Mouse (Mus musculus): ENCODE data around the gene Pik3c2g. TPM values are rescaled to one million over a fixed set of nuclear protein-coding genes. Genes with fewer than 3 reads are reported as not detected.

The Pik3c2g gene
- total RNA-seq, 2 experiments from 2014 or later = not detected

GRCm38 (mm10) chr6:139735708-139736626, 148.9 kb downstream of the Pik3c2g start:
- DNase-seq = no peak

DNA sequence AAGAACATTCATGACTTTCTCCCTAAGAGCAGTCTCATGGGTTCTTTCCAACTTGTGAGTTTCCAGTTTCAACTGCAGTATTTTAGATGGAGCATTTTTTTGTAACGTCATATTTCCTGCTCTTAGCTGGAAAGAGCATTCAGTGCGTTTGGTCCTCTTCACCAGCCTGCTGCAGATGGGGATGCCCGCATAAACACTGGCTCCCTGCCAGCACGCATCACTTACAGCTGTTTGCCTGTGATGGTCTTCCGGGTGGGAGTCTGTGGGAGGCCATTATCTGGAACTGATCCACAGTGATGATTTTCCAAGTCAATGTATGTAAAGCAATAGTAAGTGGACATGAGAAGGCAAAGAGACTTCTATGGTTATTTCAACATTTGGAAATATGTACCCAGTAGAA, 151.3 kb downstream of the Pik3c2g start:
- DNase-seq = no peak

- DNase-seq = no peak
These were observed 155.8 kb downstream of the Pik3c2g start for GRCm38 (mm10) chr6:139742693-139743432.

GRCm38 (mm10) chr6:139746758-139747479, 159.9 kb downstream of the Pik3c2g start:
- DNase-seq = no peak

DNA sequence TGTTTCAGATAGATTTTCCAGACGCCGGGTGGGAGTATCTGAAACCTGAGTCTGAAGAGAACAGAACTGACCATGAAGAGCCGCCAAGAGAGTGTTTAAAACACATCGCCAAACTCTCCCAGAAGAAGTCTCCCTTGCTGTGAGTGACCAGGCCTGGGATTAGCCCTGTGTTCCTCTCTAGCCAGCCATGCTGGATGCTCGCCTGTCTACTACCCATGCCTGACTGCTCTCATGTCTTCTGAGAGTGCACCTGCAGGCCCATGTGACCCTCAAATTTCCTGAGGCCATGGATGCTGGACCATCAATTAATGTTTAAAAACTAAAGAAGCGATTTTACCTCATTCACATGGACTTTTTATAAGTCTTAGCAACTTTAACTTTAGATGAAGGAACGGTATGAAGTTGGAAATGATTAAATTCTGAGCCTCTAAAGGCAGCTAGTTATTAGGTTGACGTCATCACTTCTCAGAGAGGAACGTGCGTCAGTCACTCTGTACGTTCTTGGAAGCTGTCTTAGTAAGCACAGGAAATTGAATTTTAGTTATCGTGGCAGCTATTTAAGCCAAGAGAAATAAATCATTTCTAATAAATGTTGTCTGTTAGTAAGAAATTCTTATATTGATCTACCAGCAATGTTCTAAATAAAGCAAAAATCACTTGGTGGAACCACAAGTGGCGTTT, 161.2 kb downstream of the Pik3c2g start:
- peak; percentile 5 for DNase-seq

DNA sequence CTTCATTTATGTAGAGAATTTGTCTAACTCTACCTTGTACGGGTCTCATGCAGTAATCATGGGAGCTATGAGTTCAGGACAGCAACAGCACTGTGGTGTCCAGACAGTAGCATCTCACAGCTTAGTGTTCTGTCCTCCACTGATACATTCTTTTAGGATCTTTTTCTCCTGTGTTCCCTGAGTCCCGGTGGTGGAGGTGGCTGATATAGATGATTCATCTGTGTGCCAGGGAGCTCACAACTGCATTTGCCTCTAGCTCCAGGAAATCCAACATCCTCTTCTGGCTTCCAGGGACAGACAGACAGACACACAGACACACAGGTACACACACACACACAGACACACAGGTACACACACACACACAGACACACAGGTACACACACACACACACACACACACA, 163.6 kb downstream of the Pik3c2g start:
- DNase-seq = no peak

- DNase-seq = no peak
These were observed 164.0 kb downstream of the Pik3c2g start for GRCm38 (mm10) chr6:139751022-139751421.

- DNase-seq = no peak
These were observed 170.9 kb downstream of the Pik3c2g start for GRCm38 (mm10) chr6:139757876-139758275.

DNA sequence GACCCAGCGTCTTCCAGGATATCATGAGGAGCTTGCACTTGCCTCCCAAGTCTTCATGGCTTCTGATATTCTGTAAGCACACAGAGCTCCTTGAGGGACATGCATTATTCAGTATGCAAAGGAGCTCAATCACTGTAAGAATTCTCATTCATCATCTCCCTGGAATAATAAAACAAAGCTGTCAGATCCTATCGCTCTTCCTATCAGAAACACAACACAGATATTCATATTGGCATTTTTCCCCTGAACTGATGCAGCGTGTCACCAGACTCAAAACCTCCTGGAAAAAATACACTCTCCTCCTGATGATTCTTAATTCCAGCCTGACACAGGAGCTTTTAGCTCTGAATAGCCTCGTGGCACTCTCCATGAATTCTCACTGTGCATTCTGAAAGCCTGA, 174.0 kb downstream of the Pik3c2g start:
- no peak for DNase-seq

DNA sequence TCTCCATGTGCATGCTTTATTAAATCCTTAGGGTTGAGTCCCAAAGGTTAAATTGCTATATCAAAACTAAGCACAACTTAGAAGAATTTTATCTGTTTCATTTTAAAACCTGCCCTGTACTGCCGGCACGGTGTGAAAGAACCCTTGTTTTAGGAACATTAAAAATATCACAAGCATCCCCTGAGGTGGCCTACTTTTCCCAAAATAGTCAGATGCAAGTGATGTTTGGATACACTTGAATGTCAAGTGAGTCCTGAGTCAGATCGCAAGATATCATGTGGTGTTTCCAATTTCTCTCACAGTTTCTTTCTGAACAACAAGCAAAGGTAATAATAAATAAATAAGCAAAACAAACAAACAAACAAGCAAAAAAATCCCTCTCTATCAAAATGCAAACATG, 177.4 kb downstream of the Pik3c2g start:
- DNase-seq = no peak

- no peak for DNase-seq
These were observed 182.9 kb downstream of the Pik3c2g start for GRCm38 (mm10) chr6:139769744-139770473.

DNA sequence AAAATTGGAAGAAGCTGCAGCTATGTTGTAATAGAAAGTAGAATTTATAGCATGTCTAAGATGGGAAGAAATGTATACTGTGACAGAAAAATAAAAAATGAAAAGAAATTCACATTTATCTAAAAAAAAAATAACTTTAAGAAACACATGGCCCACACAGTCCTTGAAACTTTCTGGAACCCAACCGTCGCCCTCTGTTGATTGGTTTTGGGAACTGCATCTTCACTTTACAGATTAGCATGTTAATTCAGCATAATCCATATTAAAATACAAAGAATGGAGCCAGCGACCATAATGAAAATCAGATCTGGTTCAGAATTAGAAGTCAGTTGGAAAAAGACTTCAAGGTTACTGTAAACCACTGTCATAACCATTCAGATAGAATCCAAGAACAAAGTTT, 183.5 kb downstream of the Pik3c2g start:
- no peak for DNase-seq

DNA sequence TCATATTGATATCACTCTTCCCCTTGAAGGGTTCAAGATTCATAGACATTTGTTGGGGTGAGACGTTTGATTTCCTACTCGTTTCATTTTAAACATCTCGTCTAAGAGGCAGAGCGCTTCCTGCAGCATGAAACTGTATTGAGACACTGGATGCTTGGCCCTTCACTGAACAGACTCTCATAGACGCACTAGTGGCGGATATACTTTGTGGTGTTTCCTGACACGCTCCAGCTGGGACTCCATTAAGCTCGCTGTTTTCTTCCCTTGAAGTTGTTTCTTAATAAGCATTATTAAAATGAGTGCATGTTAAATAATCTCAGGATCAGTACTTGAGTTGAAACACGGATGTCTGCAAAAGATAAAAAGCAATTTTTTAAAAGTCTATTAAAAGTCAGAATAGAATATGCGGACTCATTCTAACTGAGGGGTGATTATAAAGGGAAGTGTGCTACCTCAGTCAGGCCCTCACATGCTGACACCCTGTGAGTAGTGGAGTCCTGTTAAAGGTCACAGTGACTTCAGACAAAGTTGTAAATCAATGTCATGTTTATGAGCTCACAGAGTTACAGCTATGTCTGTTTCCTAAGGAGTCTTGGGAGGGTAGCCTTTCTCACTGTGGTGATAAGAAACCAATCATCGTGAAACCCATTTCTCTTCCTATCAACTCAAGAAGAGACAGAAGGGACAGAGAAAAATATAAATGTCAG, 190.7 kb downstream of the Pik3c2g start:
- DNase-seq = no peak

DNA sequence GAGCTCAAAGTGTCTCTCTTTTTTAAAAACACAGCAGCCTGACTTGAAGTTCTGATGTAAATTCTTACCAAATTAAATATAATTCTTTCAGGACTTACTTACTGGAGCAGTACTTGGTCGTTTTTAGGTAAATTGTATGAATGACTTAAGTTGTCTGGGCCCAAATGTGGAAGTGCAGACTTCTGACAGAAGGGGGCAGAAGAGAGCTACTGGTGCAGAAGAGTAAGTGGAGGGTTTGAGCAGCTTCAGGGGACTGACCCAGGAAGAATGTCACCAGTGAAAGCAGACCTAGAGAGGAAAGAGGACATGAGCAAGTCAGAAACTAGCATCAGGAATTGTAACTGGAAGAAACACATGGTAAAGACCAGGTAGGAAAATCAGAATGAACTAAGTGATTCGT, 193.0 kb downstream of the Pik3c2g start:
- DNase-seq = no peak

- no peak for DNase-seq
These were observed 202.5 kb downstream of the Pik3c2g start for GRCm38 (mm10) chr6:139789479-139789878.

DNA sequence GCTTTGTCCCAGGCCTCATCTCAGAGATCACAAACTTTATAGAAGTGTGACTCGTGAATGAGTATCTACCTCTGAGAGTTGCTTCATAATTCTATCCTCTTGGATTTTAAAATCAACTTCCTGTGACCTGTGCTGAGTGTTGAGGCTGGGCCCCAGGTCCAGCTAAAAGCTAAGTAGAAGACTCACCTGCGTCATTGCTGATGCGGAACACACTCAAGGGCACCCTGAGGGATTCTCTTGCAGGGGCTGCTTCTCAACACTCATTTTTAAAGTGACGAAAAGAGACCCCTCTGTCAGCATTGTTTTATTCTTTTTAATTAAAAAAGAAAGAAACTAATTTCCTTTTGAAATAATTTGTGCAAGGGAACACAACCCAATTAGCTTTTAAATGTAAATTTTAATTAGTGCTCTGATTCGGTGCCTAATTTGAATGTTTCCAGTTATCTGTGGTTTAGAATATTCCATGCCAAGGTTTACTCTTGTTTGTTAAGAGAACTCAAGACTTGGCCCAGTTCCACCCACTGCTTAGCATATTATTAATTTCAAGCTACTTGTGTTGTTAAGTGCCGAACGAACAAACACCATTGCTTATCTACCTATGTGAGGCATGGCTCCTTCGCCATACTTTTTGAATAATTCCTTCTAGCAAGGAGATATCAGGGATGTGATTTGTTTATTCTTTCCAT, 212.7 kb downstream of the Pik3c2g start:
- DNase-seq = no peak

GRCm38 (mm10) chr6:139821916-139822315, 234.9 kb downstream of the Pik3c2g start:
- no peak for DNase-seq

- no peak for DNase-seq
These were observed 251.2 kb downstream of the Pik3c2g start for GRCm38 (mm10) chr6:139838239-139838638.

DNA sequence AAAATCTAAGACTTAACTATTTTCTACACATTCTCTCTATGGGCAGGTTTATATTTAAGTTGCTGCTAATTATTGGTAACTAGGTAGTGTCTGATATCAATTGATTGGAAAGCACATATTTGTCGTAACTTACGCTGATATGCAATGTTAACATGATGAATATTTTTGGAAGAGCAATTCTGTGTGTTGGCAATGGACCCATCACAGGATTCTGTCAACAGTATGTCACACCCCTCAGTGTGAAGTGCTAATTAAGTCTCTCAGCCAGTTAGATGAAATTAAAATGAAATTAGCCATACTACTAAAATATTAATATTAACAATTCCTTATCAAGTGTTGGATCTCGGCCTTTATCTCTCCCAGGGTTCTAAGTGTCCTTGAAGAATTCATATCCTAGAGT, 251.7 kb downstream of the Pik3c2g start:
- no peak for DNase-seq

GRCm38 (mm10) chr6:139839907-139840306, 252.9 kb downstream of the Pik3c2g start:
- DNase-seq = no peak
